Comparison of ENCODE assay signal across 11 mouse cellular contexts in genomic region chr9:77834259-77834993, GRCm38 (mm10).
DNase-seq lines count a peak whose midpoint lies in the region; TF ChIP-seq lines count a peak whose summit lies in the region.
"Had no signal": no experiment of that assay in that cellular context is flagged by ENCODE, and none has a peak within 500 bp of the region (broad histone marks: within the 10 kb centered on the region; RNA-seq: fewer than 3 reads in every experiment).

No protein-coding gene starts in this region.

- peak; percentile 41 for DNase-seq in adrenal gland, postnatal 14 days
- DNase-seq in adrenal gland, postnatal 4 days (ENCODE audit: low spot score in 2 of 2): no peak
- peak; percentile 37 to 55 for DNase-seq in lung, adult 18-20 months
- no peak for DNase-seq in lung, adult 2 months
- peak; percentile 47 for DNase-seq in kidney, postnatal 10 days
- DNase-seq in skeletal muscle tissue, adult 2 months (ENCODE audit: low read depth, low spot score): peak; percentile 27
- no peak for DNase-seq in left cerebral cortex, adult 9 months (ENCODE audit: low spot score in 2 of 2)
- no peak for DNase-seq in cerebellum, adult 8-10 months
- DNase-seq: cerebellum, adult 9-11 months; gastrocnemius, postnatal 36 days had no signal

- no peak overlapping the region for H3K4me3 ChIP-seq in lung, adult 2 months (replicated peaks; ENCODE audit: extremely low read depth, low read depth, low read length)
- H3K4me3 ChIP-seq: limb, embryonic 13.5 days had no signal

- WGBS in lung, adult 2 months: 48% methylated on average over 9 of the region's 9 CpGs

- TF ChIP-seq POLR2A in lung, adult 2 months (IDR thresholded peaks at IDR 0.05; ENCODE audit: borderline replicate concordance, extremely low read depth, low read depth, low read length): no peak

- peaks cover 17% of the 10 kb centered on the region for H3K4me1 ChIP-seq in lung, adult 2 months (ENCODE audit: control insufficient read depth, insufficient read depth, low read length)
- H3K4me1 ChIP-seq: limb, embryonic 13.5 days had no signal

- TF ChIP-seq CTCF in lung, adult 2 months (IDR thresholded peaks at IDR 0.05; ENCODE audit: insufficient read depth, low read length): no peak

Comparison
In these comparisons a context has a peak if more than half of its experiments do, and no peak if none do; other contexts are left out.
1. DNase-seq: peak in adrenal gland, postnatal 14 days (single experiment), lung, adult 18-20 months (2 of 2), kidney, postnatal 10 days (single experiment) and skeletal muscle tissue, adult 2 months (single experiment); none in adrenal gland, postnatal 4 days (0 of 2), lung, adult 2 months (single experiment), left cerebral cortex, adult 9 months (0 of 2) and cerebellum, adult 8-10 months (single experiment).